ENCODE assay signal across 10 mouse cellular contexts in genomic region chr1:76491187-76491586, GRCm38 (mm10).
A peak's percentile ranks its signal among the peaks of the same experiment; 100 is the strongest.
DNase-seq lines count a peak whose midpoint lies in the region; ATAC-seq lines count a peak whose summit lies in the region.
"Had no signal": no experiment of that assay in that cellular context is flagged by ENCODE, and none has a peak within 500 bp of the region (broad histone marks: within the 10 kb centered on the region; RNA-seq: fewer than 3 reads in every experiment).

No protein-coding gene starts in this region.

- no peak overlapping the region for H3K27ac ChIP-seq in embryonic facial prominence, embryonic 15.5 days (replicated peaks)
- H3K27ac ChIP-seq in hindbrain, embryonic 12.5 days, result peak overlapping the region; percentile 72
- no peak overlapping the region for H3K27ac ChIP-seq in neural tube, embryonic 15.5 days (replicated peaks)

- H3K4me3 ChIP-seq in embryonic facial prominence, embryonic 15.5 days (replicated peaks), result no peak overlapping the region
- no peak overlapping the region for H3K4me3 ChIP-seq in hindbrain, embryonic 12.5 days
- H3K4me3 ChIP-seq in neural tube, embryonic 15.5 days (replicated peaks), result no peak overlapping the region

- no peak for ATAC-seq in embryonic facial prominence, embryonic 15.5 days (ENCODE audit: insufficient number of reproducible peaks, low FRiP score, low TSS enrichment, low read depth)
- ATAC-seq in hindbrain, embryonic 12.5 days (ENCODE audit: low FRiP score), result 0 out of 2 replicates have a peak, but pooled peaks have one; percentile 70
- ATAC-seq in neural tube, embryonic 15.5 days (ENCODE audit: low FRiP score), result no peak

- peak; percentile 28 to 31 for DNase-seq in layer of hippocampus, postnatal 14 days (ENCODE audit: low spot score in 2 of 2)
- no peak for DNase-seq in layer of hippocampus, adult 9-10 months (ENCODE audit: low spot score)
- no peak for DNase-seq in thymus, postnatal 36 days
- no peak for DNase-seq in lung, postnatal 10 days
- DNase-seq: adrenal gland, postnatal 25 days; thymus, adult 2 months had no signal

- WGBS in embryonic facial prominence, embryonic 15.5 days, result 33% methylated on average over 4 of the region's 4 CpGs
- 31% methylated on average over 4 of the region's 4 CpGs for WGBS in hindbrain, embryonic 12.5 days
- 17% methylated on average over 4 of the region's 4 CpGs for WGBS in neural tube, embryonic 15.5 days

- no peaks in the 10 kb centered on the region for H3K27me3 ChIP-seq in embryonic facial prominence, embryonic 15.5 days
- no peaks in the 10 kb centered on the region for H3K27me3 ChIP-seq in hindbrain, embryonic 12.5 days
- no peaks in the 10 kb centered on the region for H3K27me3 ChIP-seq in neural tube, embryonic 15.5 days (replicated peaks)

- H3K9ac ChIP-seq in embryonic facial prominence, embryonic 15.5 days, result no peak overlapping the region
- no peak overlapping the region for H3K9ac ChIP-seq in hindbrain, embryonic 12.5 days
- H3K9ac ChIP-seq in neural tube, embryonic 15.5 days (replicated peaks), result no peak overlapping the region

- 0 out of 2 replicates have a peak overlapping the region, but pooled peaks have one; percentile 2 for H3K4me2 ChIP-seq in embryonic facial prominence, embryonic 15.5 days (replicated peaks)
- H3K4me2 ChIP-seq in hindbrain, embryonic 12.5 days (replicated peaks), result peak overlapping the region; percentile 30
- peak overlapping the region; percentile 42 for H3K4me2 ChIP-seq in neural tube, embryonic 15.5 days
- H3K4me2 ChIP-seq: liver, embryonic 11.5 days had no signal

- H3K36me3 ChIP-seq in embryonic facial prominence, embryonic 15.5 days, result no peaks in the 10 kb centered on the region
- no peaks in the 10 kb centered on the region for H3K36me3 ChIP-seq in hindbrain, embryonic 12.5 days
- no peaks in the 10 kb centered on the region for H3K36me3 ChIP-seq in neural tube, embryonic 15.5 days

- no peaks in the 10 kb centered on the region for H3K9me3 ChIP-seq in embryonic facial prominence, embryonic 15.5 days (replicated peaks)
- no peaks in the 10 kb centered on the region for H3K9me3 ChIP-seq in hindbrain, embryonic 12.5 days (replicated peaks)
- H3K9me3 ChIP-seq in neural tube, embryonic 15.5 days (replicated peaks), result no peaks in the 10 kb centered on the region

- H3K4me1 ChIP-seq in embryonic facial prominence, embryonic 15.5 days, result peaks cover 10% of the 10 kb centered on the region
- H3K4me1 ChIP-seq in hindbrain, embryonic 12.5 days, result peaks cover 18% of the 10 kb centered on the region
- H3K4me1 ChIP-seq in neural tube, embryonic 15.5 days, result peaks cover 19% of the 10 kb centered on the region

Comparison
In these comparisons a context has a peak if more than half of its experiments do, and no peak if none do; other contexts are left out.
1. DNase-seq: peak in layer of hippocampus, postnatal 14 days (2 of 2); none in layer of hippocampus, adult 9-10 months (single experiment), thymus, postnatal 36 days (0 of 2) and lung, postnatal 10 days (single experiment).
2. Peak in every context shown above with its lines, with median percentiles within 50 percentile points of each other: H3K4me2 ChIP-seq.